In genomic region chr5:131680127-131680845, GRCm38 (mm10) we compare ENCODE assay signal across 9 mouse cellular contexts.
A peak's percentile ranks its signal among the peaks of the same experiment; 100 is the strongest.
DNase-seq lines count a peak whose midpoint lies in the region; ATAC-seq lines count a peak whose summit lies in the region.
"Had no signal": no experiment of that assay in that cellular context is flagged by ENCODE, and none has a peak within 500 bp of the region (broad histone marks: within the 10 kb centered on the region; RNA-seq: fewer than 3 reads in every experiment).

No protein-coding gene starts in this region.

- peak; percentile 84 for ATAC-seq in neural tube, embryonic 11.5 days (ENCODE audit: insufficient read depth, low FRiP score, low TSS enrichment)
- ATAC-seq in hindbrain, embryonic 13.5 days (ENCODE audit: low FRiP score), result peak; percentile 84
- ATAC-seq in erythroblast, adult 5-6 weeks (replicated peaks; ENCODE audit: low FRiP score, poor library complexity, severe bottlenecking), result no peak

- H3K4me2 ChIP-seq in neural tube, embryonic 11.5 days (ENCODE audit: low read depth), result no peak overlapping the region
- H3K4me2 ChIP-seq in hindbrain, embryonic 13.5 days, result peak overlapping the region; percentile 8; the same call in 1 of the 2 replicates

- no peaks in the 10 kb centered on the region for H3K9me3 ChIP-seq in neural tube, embryonic 11.5 days (ENCODE audit: control insufficient read depth, low read length)
- no peaks in the 10 kb centered on the region for H3K9me3 ChIP-seq in hindbrain, embryonic 13.5 days

- no peak overlapping the region for H3K9ac ChIP-seq in neural tube, embryonic 11.5 days (ENCODE audit: low read length)
- peak overlapping the region; percentile 44; the same call in 1 of the 2 replicates for H3K9ac ChIP-seq in hindbrain, embryonic 13.5 days

- H3K4me3 ChIP-seq in neural tube, embryonic 11.5 days (ENCODE audit: low read depth, low read length), result no peak overlapping the region
- no peak overlapping the region for H3K4me3 ChIP-seq in hindbrain, embryonic 13.5 days

- intact Hi-C loops in left cerebral cortex, postnatal 4 days (cut with DNase I), result no loop called here

- H3K4me1 ChIP-seq in neural tube, embryonic 11.5 days (ENCODE audit: control insufficient read depth, insufficient read depth, low read length), result peaks cover 8% of the 10 kb centered on the region; the same call in 1 of the 2 replicates
- H3K4me1 ChIP-seq in hindbrain, embryonic 13.5 days (replicated peaks), result peaks cover 39% of the 10 kb centered on the region

- H3K36me3 ChIP-seq in neural tube, embryonic 11.5 days (ENCODE audit: control insufficient read depth, insufficient read depth, low read length), result no peaks in the 10 kb centered on the region
- H3K36me3 ChIP-seq in hindbrain, embryonic 13.5 days, result peaks cover 6% of the 10 kb centered on the region; the same call in 1 of the 2 replicates

- peak; percentile 59 for DNase-seq in neural tube, embryonic 11.5 days (ENCODE audit: low spot score)
- DNase-seq in neural tube, embryonic 10.5 days (ENCODE audit: extremely low spot score, low spot score), result no peak
- DNase-seq in left cerebral cortex, postnatal 4 days, result peak; percentile 81
- peak; percentile 75 for DNase-seq in telencephalon, adult 2 months (ENCODE audit: low read depth, low spot score)
- no peak for DNase-seq in adrenal gland, adult (ENCODE audit: inconsistent age in 2 of 2, low spot score in 1 of 2)
- DNase-seq in Muller cell, postnatal 12 days (ENCODE audit: inconsistent ontology term), result no peak
- DNase-seq: lung, postnatal 36 days had no signal

- H3K27me3 ChIP-seq in neural tube, embryonic 11.5 days (ENCODE audit: control insufficient read depth, insufficient read depth, low read length), result no peaks in the 10 kb centered on the region
- no peaks in the 10 kb centered on the region for H3K27me3 ChIP-seq in hindbrain, embryonic 13.5 days

- WGBS in neural tube, embryonic 11.5 days, result 51% methylated on average over 12 of the region's 12 CpGs
- WGBS in hindbrain, embryonic 13.5 days, result 23% methylated on average over 12 of the region's 12 CpGs

- H3K27ac ChIP-seq in neural tube, embryonic 11.5 days (ENCODE audit: low read depth, low read length), result peak overlapping the region; percentile 46; the same call in 1 of the 2 replicates
- H3K27ac ChIP-seq in hindbrain, embryonic 13.5 days, result peak overlapping the region; percentile 90

Comparison
In these comparisons a context has a peak if more than half of its experiments do, and no peak if none do; other contexts are left out.
1. DNase-seq: peak in neural tube, embryonic 11.5 days (single experiment), left cerebral cortex, postnatal 4 days (single experiment) and telencephalon, adult 2 months (single experiment); none in neural tube, embryonic 10.5 days (single experiment), adrenal gland, adult (0 of 2) and Muller cell, postnatal 12 days (single experiment).